Mouse (Mus musculus): ENCODE measurements around the gene Slc35e3.

The Slc35e3 gene

GRCm38 (mm10) chr10:117776281-117777102 lies 30.3 kb upstream of the Slc35e3 start:
- DNase-seq (ENCODE audit: low read depth): no peak

GRCm38 (mm10) chr10:117775401-117776144 lies 29.4 kb upstream of the Slc35e3 start:
- no peak for DNase-seq (ENCODE audit: low read depth)

GRCm38 (mm10) chr10:117774817-117775120 lies 28.6 kb upstream of the Slc35e3 start:
- DNase-seq (ENCODE audit: low read depth): no peak

- no peak for DNase-seq (ENCODE audit: low read depth)
Observed at GRCm38 (mm10) chr10:117774011-117774816, 28.0 kb upstream of the Slc35e3 start.

GRCm38 (mm10) chr10:117773106-117773720 lies 27.0 kb upstream of the Slc35e3 start:
- DNase-seq (ENCODE audit: low read depth): no peak

- DNase-seq (ENCODE audit: low read depth): no peak
Observed at GRCm38 (mm10) chr10:117772364-117773105, 26.4 kb upstream of the Slc35e3 start.

GRCm38 (mm10) chr10:117771131-117771510 lies 25.0 kb upstream of the Slc35e3 start:
- DNase-seq (ENCODE audit: low read depth): no peak

GRCm38 (mm10) chr10:117770286-117771130 lies 24.3 kb upstream of the Slc35e3 start:
- DNase-seq (ENCODE audit: low read depth): no peak

GRCm38 (mm10) chr10:117769541-117770285 lies 23.5 kb upstream of the Slc35e3 start:
- no peak for DNase-seq (ENCODE audit: low read depth)

- no peak for DNase-seq (ENCODE audit: low read depth)
Observed at GRCm38 (mm10) chr10:117768141-117768440, 21.9 kb upstream of the Slc35e3 start.

GRCm38 (mm10) chr10:117767286-117768140 lies 21.3 kb upstream of the Slc35e3 start:
- no peak for DNase-seq (ENCODE audit: low read depth)

- no peak for DNase-seq (ENCODE audit: low read depth)
Observed at GRCm38 (mm10) chr10:117766896-117767160, 20.7 kb upstream of the Slc35e3 start.

GRCm38 (mm10) chr10:117766111-117766895 lies 20.1 kb upstream of the Slc35e3 start:
- no peak for DNase-seq (ENCODE audit: low read depth)

GRCm38 (mm10) chr10:117765116-117765894 lies 19.1 kb upstream of the Slc35e3 start:
- DNase-seq (ENCODE audit: low read depth): no peak

GRCm38 (mm10) chr10:117764598-117764997 lies 18.4 kb upstream of the Slc35e3 start:
- no peak for DNase-seq (ENCODE audit: low read depth)

GRCm38 (mm10) chr10:117763588-117764190 lies 17.5 kb upstream of the Slc35e3 start:
- DNase-seq (ENCODE audit: low read depth): no peak

GRCm38 (mm10) chr10:117762966-117763365 lies 16.8 kb upstream of the Slc35e3 start:
- DNase-seq (ENCODE audit: low read depth): no peak

Data from fibroblast of lung, adult 2 months (primary cell).